ENCODE assay signal across 14 mouse cellular contexts in genomic region chr12:75727333-75728125, GRCm38 (mm10). TPM values are rescaled to one million over a fixed set of nuclear protein-coding genes. Genes with fewer than 3 reads are reported as not detected.
DNase-seq lines count a peak whose midpoint lies in the region; ATAC-seq and TF ChIP-seq lines count a peak whose summit lies in the region.
"Had no signal": no experiment of that assay in that cellular context is flagged by ENCODE, and none has a peak within 500 bp of the region (broad histone marks: within the 10 kb centered on the region; RNA-seq: fewer than 3 reads in every experiment).

No protein-coding gene starts in this region.

- no peak for TF ChIP-seq EP300 in liver, postnatal 0 days (IDR thresholded peaks at IDR 0.05; ENCODE audit: low read depth)
- TF ChIP-seq EP300 in stomach, postnatal 0 days (optimal IDR thresholded peaks at IDR 0.05), result no peak

- H3K79me2 ChIP-seq in liver, adult 2 months (ENCODE audit: control insufficient read depth, insufficient read depth, low read length), result peaks cover 48% of the 10 kb centered on the region; the same call in 1 of the 2 replicates

- no peaks in the 10 kb centered on the region for H3K9me3 ChIP-seq in liver, postnatal 0 days (ENCODE audit: low read length)
- no peaks in the 10 kb centered on the region for H3K9me3 ChIP-seq in stomach, postnatal 0 days (ENCODE audit: control insufficient read depth, low read length)
- H3K9me3 ChIP-seq: hindbrain, embryonic 15.5 days; neural tube, embryonic 13.5 days had no signal

- H3K4me3 ChIP-seq in liver, adult 2 months (ENCODE audit: insufficient read depth, low read depth, low read length), result no peak overlapping the region
- peak overlapping the region; percentile 7; the same call in 1 of the 2 replicates for H3K4me3 ChIP-seq in liver, postnatal 0 days (ENCODE audit: low read depth, low read length)
- no peak overlapping the region for H3K4me3 ChIP-seq in stomach, postnatal 0 days (ENCODE audit: low read depth, low read length)
- H3K4me3 ChIP-seq: hindbrain, embryonic 15.5 days; neural tube, embryonic 13.5 days had no signal

- ATAC-seq in activated CD4-positive, CD25-positive, alpha-beta regulatory T cell, adult 4 months, result peak; percentile 54
- ATAC-seq in liver, postnatal 0 days, result no peak
- peak; percentile 30; the same call in 1 of the 2 replicates for ATAC-seq in stomach, postnatal 0 days (ENCODE audit: low FRiP score, low TSS enrichment)

- H3K36me3 ChIP-seq in liver, adult 2 months (ENCODE audit: control insufficient read depth, insufficient read depth, low read length), result peaks cover 5% of the 10 kb centered on the region
- H3K36me3 ChIP-seq in liver, postnatal 0 days (replicated peaks; ENCODE audit: insufficient read depth, low read length), result peaks cover 6% of the 10 kb centered on the region; the same call in 1 of the 2 replicates
- H3K36me3 ChIP-seq in stomach, postnatal 0 days (ENCODE audit: control insufficient read depth, insufficient read depth, low read length), result no peaks in the 10 kb centered on the region
- H3K36me3 ChIP-seq: hindbrain, embryonic 15.5 days had no signal

- no peak for TF ChIP-seq POLR2A in liver, adult 2 months (IDR thresholded peaks at IDR 0.05; ENCODE audit: extremely low read depth, insufficient read depth, low read length)

- WGBS in liver, adult 2 months, result 71% methylated on average over 14 of the region's 15 CpGs
- WGBS in liver, postnatal 0 days (ENCODE audit: insufficient replicate concordance), result 61% methylated on average over 15 of the region's 15 CpGs
- WGBS in stomach, postnatal 0 days, result 80% methylated on average over 15 of the region's 15 CpGs

- peak overlapping the region; percentile 59 for H3K4me2 ChIP-seq in liver, postnatal 0 days (ENCODE audit: low read depth, low read length)
- H3K4me2 ChIP-seq in stomach, postnatal 0 days (replicated peaks; ENCODE audit: low read depth), result no peak overlapping the region
- H3K4me2 ChIP-seq: hindbrain, embryonic 15.5 days; neural tube, embryonic 13.5 days had no signal

- H3K27me3 ChIP-seq in liver, adult 2 months (ENCODE audit: control insufficient read depth, insufficient read depth, low read length), result no peaks in the 10 kb centered on the region
- no peaks in the 10 kb centered on the region for H3K27me3 ChIP-seq in liver, postnatal 0 days (ENCODE audit: insufficient read depth, low read length)
- H3K27me3 ChIP-seq in stomach, postnatal 0 days (ENCODE audit: control insufficient read depth, insufficient read depth, low read length), result no peaks in the 10 kb centered on the region
- H3K27me3 ChIP-seq: hindbrain, embryonic 15.5 days; neural tube, embryonic 13.5 days had no signal

- DNase-seq in liver, adult 2 months (ENCODE audit: extremely low read depth, low read depth, low spot score), result no peak
- DNase-seq in liver, result no peak
- DNase-seq in liver, postnatal 0 days, result no peak
- peak; percentile 20 for DNase-seq in stomach, postnatal 0 days (ENCODE audit: low spot score)
- DNase-seq in frontal cortex, postnatal 10 days (ENCODE audit: low spot score in 2 of 2), result no peak
- DNase-seq in right cerebral cortex, postnatal 4 days, result no peak
- DNase-seq in kidney, postnatal 36 days, result no peak
- DNase-seq: adrenal gland, postnatal 25 days; cerebellum, postnatal 25 days; kidney, postnatal 4 days; lung, postnatal 4 days had no signal

- peak overlapping the region; percentile 74; the same call in 1 of the 2 replicates for H3K27ac ChIP-seq in liver, adult 2 months (replicated peaks; ENCODE audit: insufficient read depth, low read depth, low read length)
- H3K27ac ChIP-seq in liver, postnatal 0 days (ENCODE audit: low read depth), result peak overlapping the region; percentile 50; the same call in 1 of the 2 replicates
- 0 out of 2 replicates have a peak overlapping the region, but pooled peaks have one; percentile 18 for H3K27ac ChIP-seq in stomach, postnatal 0 days (replicated peaks)
- H3K27ac ChIP-seq: hindbrain, embryonic 15.5 days; neural tube, embryonic 13.5 days had no signal

- H3K9ac ChIP-seq in liver, adult 2 months (ENCODE audit: low read depth, low read length), result peak overlapping the region; percentile 57
- no peak overlapping the region for H3K9ac ChIP-seq in liver, postnatal 0 days (replicated peaks)
- H3K9ac ChIP-seq in stomach, postnatal 0 days (ENCODE audit: low read length), result no peak overlapping the region
- H3K9ac ChIP-seq: hindbrain, embryonic 15.5 days; neural tube, embryonic 13.5 days had no signal

- H3K4me1 ChIP-seq in liver, adult 2 months (ENCODE audit: control insufficient read depth, insufficient read depth, low read length), result peaks cover 13% of the 10 kb centered on the region; the same call in 1 of the 2 replicates
- peaks cover 15% of the 10 kb centered on the region; the same call in 1 of the 2 replicates for H3K4me1 ChIP-seq in liver, postnatal 0 days (ENCODE audit: insufficient read depth)
- H3K4me1 ChIP-seq in stomach, postnatal 0 days (replicated peaks; ENCODE audit: control insufficient read depth, insufficient read depth), result peaks cover 5% of the 10 kb centered on the region; the same call in 1 of the 2 replicates
- H3K4me1 ChIP-seq: neural tube, embryonic 13.5 days had no signal

- no peak for TF ChIP-seq CTCF in liver, adult 2 months (IDR thresholded peaks at IDR 0.05; ENCODE audit: low read depth, low read length)
- TF ChIP-seq CTCF in liver, postnatal 0 days (IDR thresholded peaks at IDR 0.05; ENCODE audit: low read depth), result no peak
- TF ChIP-seq CTCF in stomach, postnatal 0 days (IDR thresholded peaks at IDR 0.05; ENCODE audit: low read depth), result no peak

RNA-seq across cellular contexts. Expression of gene Sgpp1, which starts 8.0 kb away (rescaled TPM):
- 42.8 and 45.7 TPM in 2 replicates for total RNA-seq in liver, adult 2 months (2014; rRNA removed)
- polyA plus RNA-seq in liver, adult 2 months (2012; rRNA removed), result 36.1 and 42.2 TPM in 2 replicates
- polyA plus RNA-seq in activated CD4-positive, CD25-positive, alpha-beta regulatory T cell, adult 4 months (2017; shearing (Covaris generic)), result 10 to 100 TPM; 12.4 to 19.9 TPM
- polyA plus RNA-seq in liver, postnatal 0 days (2015; fragmentation: Nextera tagmentation; extraction: Ambion mirVana), result 13.8 and 17.4 TPM in 2 replicates
- polyA plus RNA-seq in stomach, postnatal 0 days (2015; fragmentation: Nextera tagmentation; extraction: Ambion mirVana), result 31.8 and 35.7 TPM in 2 replicates

RNA-seq across cellular contexts. Expression of gene Wdr89, which starts 58.2 kb away (rescaled TPM):
- 1.8 and 2.3 TPM in 2 replicates for total RNA-seq in liver, adult 2 months (2014; rRNA removed)
- polyA plus RNA-seq in liver, adult 2 months (2012; rRNA removed), result 1.9 and 2.1 TPM in 2 replicates
- polyA plus RNA-seq in activated CD4-positive, CD25-positive, alpha-beta regulatory T cell, adult 4 months (2017; shearing (Covaris generic)), result 10 to 100 TPM; 17.3 to 24.7 TPM
- 4.7 and 5.1 TPM in 2 replicates for polyA plus RNA-seq in liver, postnatal 0 days (2015; fragmentation: Nextera tagmentation; extraction: Ambion mirVana)
- 5.9 and 6.1 TPM in 2 replicates for polyA plus RNA-seq in stomach, postnatal 0 days (2015; fragmentation: Nextera tagmentation; extraction: Ambion mirVana)

Comparison
In these comparisons a context has a peak if more than half of its experiments do, and no peak if none do; other contexts are left out.
1. H3K27ac ChIP-seq: peak in every context shown above with its lines; median percentile 74 in liver, adult 2 months; 50 in liver, postnatal 0 days; 18 in stomach, postnatal 0 days.